Mouse (Mus musculus): ENCODE results near the gene Myzap. TPM values are rescaled to one million over a fixed set of nuclear protein-coding genes. Genes with fewer than 3 reads are reported as not detected.
"Not testable (repeated sequence)": the region's sequence is repeated elsewhere in the genome, so short reads cannot be mapped to it uniquely, and the experiment has no call there.

The Myzap gene
- polyA plus RNA-seq, 1 experiment from 2014 or later = 4.3 TPM

- no peaks in the 10 kb centered on the region for H3K4me1 ChIP-seq
- no peaks in the 10 kb centered on the region for H3K36me3 ChIP-seq
- no peak overlapping the region for H3K27ac ChIP-seq (replicated peaks)
- H3K9ac ChIP-seq (replicated peaks) = no peak overlapping the region
- H3K4me3 ChIP-seq = no peak overlapping the region
- 85% methylated on average over 4 of the region's 4 CpGs for WGBS
- H3K27me3 ChIP-seq = no peaks in the 10 kb centered on the region
- H3K9me3 ChIP-seq = no peaks in the 10 kb centered on the region
- no peak for ATAC-seq (ENCODE audit: low FRiP score, low read depth)
- no peak overlapping the region for H3K4me2 ChIP-seq (replicated peaks)
Observed at GRCm38 (mm10) chr9:71621968-71622367, 29.8 kb upstream of the Myzap start.

- H3K36me3 ChIP-seq; H3K9ac ChIP-seq (replicated peaks); ATAC-seq (ENCODE audit: low FRiP score, low read depth); H3K4me3 ChIP-seq; H3K4me2 ChIP-seq (replicated peaks); H3K27me3 ChIP-seq; H3K4me1 ChIP-seq; H3K27ac ChIP-seq (replicated peaks); H3K9me3 ChIP-seq: not testable (repeated sequence)
- WGBS = 78% methylated on average over 5 of the region's 5 CpGs
Observed at GRCm38 (mm10) chr9:71620116-71620515, 28.0 kb upstream of the Myzap start.

- no peak overlapping the region for H3K4me2 ChIP-seq (replicated peaks)
- WGBS = 56% methylated on average over 8 of the region's 8 CpGs
- no peaks in the 10 kb centered on the region for H3K4me1 ChIP-seq
- no peaks in the 10 kb centered on the region for H3K36me3 ChIP-seq
- no peaks in the 10 kb centered on the region for H3K27me3 ChIP-seq
- ATAC-seq (ENCODE audit: low FRiP score, low read depth) = no peak
- H3K27ac ChIP-seq (replicated peaks) = no peak overlapping the region
- no peak overlapping the region for H3K4me3 ChIP-seq
- no peak overlapping the region for H3K9ac ChIP-seq (replicated peaks)
- H3K9me3 ChIP-seq = no peaks in the 10 kb centered on the region
Observed at GRCm38 (mm10) chr9:71617363-71617762, 25.2 kb upstream of the Myzap start.

GRCm38 (mm10) chr9:71616185-71616584 lies 24.0 kb upstream of the Myzap start:
- no peaks in the 10 kb centered on the region for H3K36me3 ChIP-seq
- H3K9ac ChIP-seq (replicated peaks) = no peak overlapping the region
- no peaks in the 10 kb centered on the region for H3K9me3 ChIP-seq
- H3K27me3 ChIP-seq = no peaks in the 10 kb centered on the region
- no peak overlapping the region for H3K27ac ChIP-seq (replicated peaks)
- no peak for ATAC-seq (ENCODE audit: low FRiP score, low read depth)
- no peak overlapping the region for H3K4me2 ChIP-seq (replicated peaks)
- no peaks in the 10 kb centered on the region for H3K4me1 ChIP-seq
- H3K4me3 ChIP-seq = no peak overlapping the region
- 21% methylated on average over 3 of the region's 3 CpGs for WGBS

- Histone ChIP-seq H3K27ac (replicated peaks) (no peak overlapping the region), H3K27me3 (no peaks in the 10 kb centered on the region), H3K9ac (replicated peaks) (no peak overlapping the region), H3K9me3 (no peaks in the 10 kb centered on the region), H3K36me3 (no peaks in the 10 kb centered on the region), H3K4me1 (no peaks in the 10 kb centered on the region), H3K4me2 (replicated peaks) (no peak overlapping the region), H3K4me3 (no peak overlapping the region)
- ATAC-seq (ENCODE audit: low FRiP score, low read depth) = no peak
- WGBS = 31% methylated on average over 2 of the region's 2 CpGs
Observed at GRCm38 (mm10) chr9:71614643-71615042, 22.5 kb upstream of the Myzap start.

- no peaks in the 10 kb centered on the region for H3K9me3 ChIP-seq
- no peak overlapping the region for H3K27ac ChIP-seq (replicated peaks)
- H3K4me2 ChIP-seq (replicated peaks) = no peak overlapping the region
- ATAC-seq (ENCODE audit: low FRiP score, low read depth) = no peak
- no peak overlapping the region for H3K4me3 ChIP-seq
- WGBS = 76% methylated on average over 6 of the region's 6 CpGs
- no peaks in the 10 kb centered on the region for H3K4me1 ChIP-seq
- H3K9ac ChIP-seq (replicated peaks) = no peak overlapping the region
- no peaks in the 10 kb centered on the region for H3K27me3 ChIP-seq
- no peaks in the 10 kb centered on the region for H3K36me3 ChIP-seq
Observed at GRCm38 (mm10) chr9:71612981-71613380, 20.8 kb upstream of the Myzap start.

GRCm38 (mm10) chr9:71611876-71612275 lies 19.7 kb upstream of the Myzap start:
- Histone ChIP-seq H3K4me1 (no peaks in the 10 kb centered on the region), H3K9ac (replicated peaks) (no peak overlapping the region), H3K27ac (replicated peaks) (no peak overlapping the region), H3K9me3 (no peaks in the 10 kb centered on the region), H3K36me3 (no peaks in the 10 kb centered on the region), H3K27me3 (no peaks in the 10 kb centered on the region), H3K4me2 (replicated peaks) (no peak overlapping the region), H3K4me3 (no peak overlapping the region)
- 84% methylated on average over 4 of the region's 4 CpGs for WGBS
- ATAC-seq (ENCODE audit: low FRiP score, low read depth) = no peak

GRCm38 (mm10) chr9:71609010-71609409 lies 16.9 kb upstream of the Myzap start:
- Histone ChIP-seq H3K4me2 (replicated peaks) (no peak overlapping the region), H3K9ac (replicated peaks) (no peak overlapping the region), H3K27me3 (no peaks in the 10 kb centered on the region), H3K9me3 (no peaks in the 10 kb centered on the region), H3K36me3 (no peaks in the 10 kb centered on the region), H3K4me1 (no peaks in the 10 kb centered on the region), H3K27ac (replicated peaks) (no peak overlapping the region), H3K4me3 (no peak overlapping the region)
- 93% methylated on average over 6 of the region's 6 CpGs for WGBS
- no peak for ATAC-seq (ENCODE audit: low FRiP score, low read depth)

- Histone ChIP-seq H3K27me3 (no peaks in the 10 kb centered on the region), H3K4me2 (replicated peaks) (no peak overlapping the region), H3K9me3 (no peaks in the 10 kb centered on the region), H3K9ac (replicated peaks) (no peak overlapping the region), H3K27ac (replicated peaks) (no peak overlapping the region), H3K4me1 (no peaks in the 10 kb centered on the region), H3K4me3 (no peak overlapping the region), H3K36me3 (no peaks in the 10 kb centered on the region)
- 83% methylated on average over 13 of the region's 13 CpGs for whole genome bisulfite sequencing
- ATAC-seq (ENCODE audit: low FRiP score, low read depth) = no peak
Observed at GRCm38 (mm10) chr9:71606296-71607057, 14.3 kb upstream of the Myzap start.

- H3K27me3 ChIP-seq = no peaks in the 10 kb centered on the region
- H3K27ac ChIP-seq (replicated peaks) = no peak overlapping the region
- no peak for ATAC-seq (ENCODE audit: low FRiP score, low read depth)
- WGBS = 37% methylated on average over 6 of the region's 6 CpGs
- H3K4me1 ChIP-seq = no peaks in the 10 kb centered on the region
- H3K9me3 ChIP-seq = no peaks in the 10 kb centered on the region
- H3K9ac ChIP-seq (replicated peaks) = no peak overlapping the region
- no peak overlapping the region for H3K4me3 ChIP-seq
- no peaks in the 10 kb centered on the region for H3K36me3 ChIP-seq
- no peak overlapping the region for H3K4me2 ChIP-seq (replicated peaks)
Observed at GRCm38 (mm10) chr9:71604914-71605635, 12.9 kb upstream of the Myzap start.

- WGBS = 84% methylated on average over 7 of the region's 7 CpGs
- ATAC-seq (ENCODE audit: low FRiP score, low read depth) = no peak
- Histone ChIP-seq H3K9ac (replicated peaks) (no peak overlapping the region), H3K4me1 (no peaks in the 10 kb centered on the region), H3K4me3 (no peak overlapping the region), H3K9me3 (no peaks in the 10 kb centered on the region), H3K27me3 (no peaks in the 10 kb centered on the region), H3K36me3 (no peaks in the 10 kb centered on the region), H3K4me2 (replicated peaks) (no peak overlapping the region), H3K27ac (replicated peaks) (no peak overlapping the region)
Observed at GRCm38 (mm10) chr9:71599861-71600260, 7.7 kb upstream of the Myzap start.

- ATAC-seq (ENCODE audit: low FRiP score, low read depth) = no peak
- Histone ChIP-seq H3K36me3 (no peaks in the 10 kb centered on the region), H3K9ac (replicated peaks) (no peak overlapping the region), H3K4me2 (replicated peaks) (no peak overlapping the region), H3K27me3 (peaks cover 12% of the 10 kb centered on the region), H3K27ac (replicated peaks) (no peak overlapping the region), H3K4me1 (peaks cover 5% of the 10 kb centered on the region; the same call in 1 of the 2 replicates), H3K9me3 (no peaks in the 10 kb centered on the region), H3K4me3 (no peak overlapping the region)
- 83% methylated on average over 6 of the region's 6 CpGs for WGBS
Observed at GRCm38 (mm10) chr9:71596888-71597287, 4.7 kb upstream of the Myzap start.
